Mouse (Mus musculus) midbrain, postnatal 0 days (tissue): ENCODE measurements around the gene Ocln. TPM values are rescaled to one million over a fixed set of nuclear protein-coding genes. Genes with fewer than 3 reads are reported as not detected.

Experiments used
- ATAC-seq: fragments of 200-750 bp; cut with Nextera tagmentation; 2 replicates; pipeline ENCODE4 v1.8.0; 2017; ENCODE audit warnings: moderate number of reproducible peaks, mild to moderate bottlenecking, moderate TSS enrichment, moderate library complexity; ENCODE audit not compliant: low FRiP score
- DNase-seq: peaks from one replicate; pipeline ENCODE4 v3.0.0-alpha.2; 2015; ENCODE audit warnings: low spot score
- H3K27ac ChIP-seq: fragments of 300-500 bp; sonication (generic); 2 replicates; pipeline ENCODE4 v1.5.1; 2014; ENCODE audit warnings: low read depth, mild to moderate bottlenecking, low read length, mixed read lengths
- H3K27me3 ChIP-seq: fragments of 300-500 bp; sonication (generic); 2 replicates; pipeline ENCODE4 v1.6.1; 2014; ENCODE audit warnings: low read length, control low read depth, mixed read lengths; ENCODE audit not compliant: insufficient read depth
- H3K36me3 ChIP-seq: fragments of 300-500 bp; sonication (generic); 2 replicates; pipeline ENCODE4 v1.6.1; 2014; ENCODE audit warnings: low read length, control low read depth, mixed read lengths; ENCODE audit not compliant: insufficient read depth
- H3K4me1 ChIP-seq: fragments of 300-500 bp; sonication (generic); 2 replicates; pipeline ENCODE4 v1.6.1; 2014; ENCODE audit warnings: mild to moderate bottlenecking, control low read depth, antibody characterized with exemption, low read length, mixed read lengths; ENCODE audit not compliant: insufficient read depth
- H3K4me2 ChIP-seq: fragments of 300-500 bp; sonication (generic); 2 replicates; pipeline ENCODE4 v1.6.1; 2014; ENCODE audit warnings: low read depth, mild to moderate bottlenecking, low read length, mixed read lengths; ENCODE audit not compliant: poor library complexity, severe bottlenecking
- H3K4me3 ChIP-seq: fragments of 300-500 bp; sonication (generic); 2 replicates; pipeline ENCODE4 v1.5.1; 2014; ENCODE audit warnings: low read depth, mild to moderate bottlenecking, low read length, moderate library complexity
- H3K9ac ChIP-seq: fragments of 300-500 bp; sonication (generic); replicated peaks from 2 replicates; pipeline ENCODE4 v1.6.1; 2014; ENCODE audit warnings: mild to moderate bottlenecking, low read length, moderate library complexity, mixed read lengths; ENCODE audit not compliant: poor library complexity, severe bottlenecking
- H3K9me3 ChIP-seq: fragments of 300-500 bp; sonication (generic); 2 replicates; pipeline ENCODE4 v1.6.1; 2016; ENCODE audit warnings: low read length, control low read depth
- CTCF ChIP-seq: IDR thresholded peaks from 2 replicates; pipeline ENCODE4 v1.5.1; 2016; ENCODE audit warnings: antibody characterized with exemption, mild to moderate bottlenecking
- WGBS: fragments of 180-500 bp; shearing (Covaris S2); extraction: QIAGEN DNeasy Blood & Tissue Kit; methylation state at CpG from one replicate; pipeline ENCODE4 v1.1.7; 2014; 5-methylcytosine and 5-hydroxymethylcytosine counted together
- polyA plus RNA-seq: library from polyadenylated mRNA; unstranded; fragments of >200 nt; fragmentation: Nextera tagmentation; extraction: Ambion mirVana; gene quantifications from 2 replicates; pipeline ENCODE4 v1.2.1, GENCODE M21; 2015
- total RNA-seq: library from RNA; depleted of rRNA; stranded (reverse); fragments of >200 nt; gene quantifications from 2 replicates; pipeline ENCODE4 v1.2.3, GENCODE M21; 2014

Ocln gene
- total and polyA plus RNA-seq, 2 experiments from 2014 or later: 9.0 to 12.7 TPM

DNA sequence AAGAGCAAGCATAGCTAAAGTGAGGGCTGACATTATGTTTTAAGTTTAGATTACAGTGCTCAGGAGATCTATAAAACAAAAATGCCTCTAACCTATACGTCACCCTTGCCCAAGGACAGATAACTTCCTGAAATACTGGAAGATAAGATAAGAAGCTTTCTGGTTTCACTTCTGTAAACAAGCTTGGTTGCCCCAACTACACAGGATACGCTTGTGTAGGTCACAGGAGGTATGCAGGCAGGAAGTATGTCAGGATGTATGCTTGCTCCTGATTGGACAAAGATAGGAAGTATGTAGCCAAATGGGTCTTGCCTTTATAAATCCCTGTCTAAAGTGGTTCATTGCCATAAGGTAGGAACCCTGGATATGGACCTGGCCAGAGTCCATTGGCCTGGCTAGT, 23.4 kb upstream of the Ocln start:
- WGBS: 76% methylated on average over 2 of the region's 2 CpGs
- Histone ChIP-seq H3K4me1 (no peaks in the 10 kb centered on the region), H3K27me3 (no peaks in the 10 kb centered on the region), H3K9ac (no peak overlapping the region), H3K9me3 (no peaks in the 10 kb centered on the region), H3K4me3 (no peak overlapping the region), H3K4me2 (no peak overlapping the region), H3K27ac (no peak overlapping the region), H3K36me3 (no peaks in the 10 kb centered on the region)
- TF ChIP-seq CTCF: no peak
- DNase-seq (no peak), ATAC-seq (no peak)

DNA sequence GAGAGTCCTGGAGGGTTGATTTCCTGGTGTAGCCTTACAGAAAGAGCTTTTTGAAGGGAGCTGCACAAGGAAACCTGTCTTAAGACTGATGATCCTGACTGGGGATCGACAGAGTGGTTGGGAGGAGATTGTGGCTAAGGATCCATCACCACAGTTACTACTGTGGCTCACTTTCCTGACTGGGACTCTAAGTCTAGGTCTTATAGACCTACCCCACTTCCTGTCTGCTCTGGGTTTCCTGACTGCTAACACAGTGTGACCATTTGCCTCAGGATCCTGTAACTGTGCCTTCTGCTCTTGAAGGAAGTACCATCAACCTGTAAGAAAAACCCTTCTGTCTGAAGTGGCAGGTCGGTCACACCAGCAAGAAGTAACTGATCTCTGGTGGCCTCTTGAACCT, 18.2 kb upstream of the Ocln start:
- WGBS: 78% methylated on average over 2 of the region's 2 CpGs
- H3K27ac ChIP-seq: no peak overlapping the region
- no peak for ATAC-seq

DNA sequence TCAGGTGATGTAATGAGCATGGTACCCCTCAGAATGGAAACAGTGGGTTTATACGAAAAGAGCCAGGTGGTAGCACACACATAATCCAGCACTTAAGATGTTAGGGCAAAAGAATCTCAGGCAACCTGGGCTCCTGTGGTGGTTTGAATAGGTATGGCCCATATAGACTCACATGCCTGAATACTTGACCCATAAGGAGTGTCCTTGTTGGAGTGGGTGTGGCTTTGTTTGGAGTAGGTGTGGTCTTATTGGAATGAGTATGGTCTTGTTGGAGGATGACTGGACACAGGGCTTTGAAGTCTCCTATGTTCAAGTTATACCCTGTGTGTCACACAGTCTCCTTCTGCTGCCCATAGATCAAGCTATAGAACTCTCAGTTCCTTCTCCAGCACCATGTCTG, 15.8 kb upstream of the Ocln start:
- no peak for ATAC-seq

More for the DNA sequence above, 18.2 kb upstream of the Ocln start:
- H3K4me2 ChIP-seq: no peak overlapping the region
- no peaks in the 10 kb centered on the region for H3K9me3 ChIP-seq
- no peak overlapping the region for H3K4me3 ChIP-seq
- no peak for TF ChIP-seq CTCF
- no peaks in the 10 kb centered on the region for H3K36me3 ChIP-seq
- no peak overlapping the region for H3K9ac ChIP-seq
- DNase-seq: no peak
- no peaks in the 10 kb centered on the region for H3K27me3 ChIP-seq
- no peaks in the 10 kb centered on the region for H3K4me1 ChIP-seq

DNA sequence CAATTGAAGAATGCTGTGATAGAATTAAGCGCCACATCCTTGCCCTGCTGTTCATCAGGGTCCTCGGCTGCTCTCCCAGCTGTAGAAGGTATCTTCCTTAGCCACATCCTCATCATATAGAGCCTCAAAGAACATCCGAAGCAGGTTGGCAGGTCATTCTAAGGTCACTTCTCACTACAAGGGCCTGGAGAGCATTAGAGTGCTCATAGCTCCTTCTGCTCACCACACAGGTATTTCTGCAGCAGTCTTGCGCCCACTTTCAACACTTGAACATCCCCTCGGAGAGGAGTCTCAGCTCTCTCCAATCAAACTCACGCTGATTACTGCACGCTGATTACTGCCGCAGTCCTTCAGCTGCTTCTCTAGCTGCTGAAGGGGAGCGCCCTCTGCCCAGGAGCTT, 6.9 kb upstream of the Ocln start:
- 81% methylated on average over 9 of the region's 9 CpGs for WGBS
- no peak for TF ChIP-seq CTCF
- Histone ChIP-seq H3K9me3 (no peaks in the 10 kb centered on the region), H3K27me3 (0 out of 2 replicates have a peak, but pooled peaks cover 2% of the 10 kb centered on the region), H3K4me2 (no peak overlapping the region), H3K4me3 (no peak overlapping the region), H3K27ac (no peak overlapping the region), H3K9ac (no peak overlapping the region), H3K36me3 (no peaks in the 10 kb centered on the region), H3K4me1 (no peaks in the 10 kb centered on the region)
- no peak for ATAC-seq
- DNase-seq: no peak

More for the DNA sequence above, 15.8 kb upstream of the Ocln start:
- TF ChIP-seq CTCF: no peak
- H3K36me3 ChIP-seq: no peaks in the 10 kb centered on the region
- H3K4me3 ChIP-seq: no peak overlapping the region
- no peaks in the 10 kb centered on the region for H3K27me3 ChIP-seq
- no peak overlapping the region for H3K9ac ChIP-seq
- no peak for DNase-seq
- H3K9me3 ChIP-seq: no peaks in the 10 kb centered on the region
- 97% methylated on average over 1 of the region's 1 CpGs for WGBS
- no peaks in the 10 kb centered on the region for H3K4me1 ChIP-seq
- no peak overlapping the region for H3K4me2 ChIP-seq
- H3K27ac ChIP-seq: no peak overlapping the region

DNA sequence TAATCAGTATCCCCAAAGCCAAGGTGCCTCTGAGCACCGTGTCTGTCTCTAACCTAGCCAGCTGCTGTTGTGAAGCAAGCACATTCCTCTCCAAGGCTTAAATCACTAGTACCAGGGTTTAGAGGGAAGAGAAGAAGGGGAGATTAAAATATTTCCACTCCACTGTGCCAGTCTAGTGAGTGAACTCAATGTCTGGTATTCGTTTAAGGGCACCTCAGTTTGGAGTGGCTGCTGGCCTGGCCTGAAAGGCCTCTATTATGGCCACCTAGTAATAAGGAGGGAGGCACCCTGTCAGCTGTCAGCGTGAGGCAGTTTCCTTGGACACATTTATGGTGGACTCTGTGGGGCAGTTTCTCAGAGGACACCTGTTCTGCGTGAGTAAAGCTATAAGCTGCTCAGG, 4.5 kb upstream of the Ocln start:
- H3K4me2 ChIP-seq: no peak overlapping the region
- WGBS: 66% methylated on average over 4 of the region's 4 CpGs
- H3K9ac ChIP-seq: no peak overlapping the region
- H3K27me3 ChIP-seq: peaks cover 11% of the 10 kb centered on the region
- H3K36me3 ChIP-seq: no peaks in the 10 kb centered on the region
- no peaks in the 10 kb centered on the region for H3K4me1 ChIP-seq
- no peak for TF ChIP-seq CTCF
- no peaks in the 10 kb centered on the region for H3K9me3 ChIP-seq
- no peak overlapping the region for H3K27ac ChIP-seq
- no peak overlapping the region for H3K4me3 ChIP-seq
- no peak for DNase-seq
- ATAC-seq: no peak

DNA sequence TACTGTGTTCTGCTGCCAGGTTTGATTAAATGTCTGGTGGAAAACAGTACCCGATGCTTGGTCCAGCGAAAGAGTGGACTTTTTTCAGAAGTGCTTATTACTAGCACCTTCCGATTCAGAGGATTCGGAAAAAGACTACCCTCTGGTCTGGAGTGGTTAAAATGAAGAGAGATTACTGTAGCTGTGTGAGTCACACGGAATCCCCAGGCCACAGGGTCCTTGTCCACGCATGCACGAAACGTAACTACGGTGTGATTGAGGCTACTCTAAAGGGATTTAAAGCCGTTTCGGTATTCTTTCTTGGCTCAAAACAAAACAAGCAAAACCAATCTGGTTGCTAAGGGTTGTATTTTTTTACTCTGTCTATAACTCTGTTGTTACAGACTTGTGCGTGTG, 522 bp upstream of the Ocln start:
- Histone ChIP-seq H3K4me2 (peak overlapping the region; percentile 100), H3K27me3 (peaks cover 33% of the 10 kb centered on the region), H3K4me1 (no peaks in the 10 kb centered on the region), H3K27ac (no peak overlapping the region), H3K4me3 (peak overlapping the region; percentile 83), H3K36me3 (no peaks in the 10 kb centered on the region), H3K9me3 (no peaks in the 10 kb centered on the region), H3K9ac (peak overlapping the region; percentile 65)
- no peak for TF ChIP-seq CTCF
- ATAC-seq (no peak), DNase-seq (no peak)
- 3% methylated on average over 12 of the region's 12 CpGs for WGBS
